Mouse (Mus musculus) telencephalon, adult 2 months (tissue): ENCODE data around the gene Noxred1.
"Not testable (repeated sequence)": the region's sequence is repeated elsewhere in the genome, so short reads cannot be mapped to it uniquely, and the experiment has no call there.

Source experiments
- DNase-seq: peaks from one replicate; pipeline ENCODE4 v3.0.0-alpha.2; 2011; ENCODE audit warnings: low read depth, low spot score

Noxred1 gene

DNA sequence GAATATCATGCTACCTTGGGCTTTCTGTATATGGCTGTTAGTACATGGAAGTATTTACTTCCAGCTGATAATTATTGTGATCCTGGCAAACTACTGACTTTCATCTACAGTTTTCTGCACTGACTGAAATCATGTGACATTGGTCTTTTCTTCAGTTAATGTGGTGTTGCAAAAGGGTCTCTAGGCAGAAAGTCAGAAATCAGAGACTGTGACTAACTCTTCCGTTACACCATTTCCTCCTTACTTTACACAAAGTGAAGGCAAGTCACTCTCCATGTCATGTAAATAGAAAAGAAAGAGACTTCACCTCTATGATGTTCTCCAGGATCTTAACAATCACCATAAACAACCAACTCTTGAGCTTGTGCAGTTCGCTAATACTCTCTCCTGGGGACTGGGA, 8.9 kb downstream of the Noxred1 start:
- no peak for DNase-seq

DNA sequence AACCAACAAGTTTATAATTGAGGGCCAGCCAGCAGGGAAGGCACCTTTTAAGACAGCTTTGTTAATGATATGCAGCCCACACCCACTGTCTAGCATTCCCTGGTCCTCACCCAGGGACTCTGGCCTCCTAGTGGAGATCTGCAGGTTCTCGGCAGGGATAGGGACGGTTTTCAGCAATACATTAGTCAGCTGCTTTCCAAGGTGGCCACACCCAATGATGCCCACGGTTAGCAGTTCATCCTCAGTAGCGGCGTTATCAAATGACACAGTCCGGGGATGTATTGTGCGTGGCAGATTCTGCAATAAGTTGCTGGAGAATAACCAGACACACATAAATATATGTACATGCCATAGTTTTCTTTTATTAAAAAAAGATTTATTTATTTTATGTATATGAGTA, 11.7 kb downstream of the Noxred1 start:
- no peak for DNase-seq

DNA sequence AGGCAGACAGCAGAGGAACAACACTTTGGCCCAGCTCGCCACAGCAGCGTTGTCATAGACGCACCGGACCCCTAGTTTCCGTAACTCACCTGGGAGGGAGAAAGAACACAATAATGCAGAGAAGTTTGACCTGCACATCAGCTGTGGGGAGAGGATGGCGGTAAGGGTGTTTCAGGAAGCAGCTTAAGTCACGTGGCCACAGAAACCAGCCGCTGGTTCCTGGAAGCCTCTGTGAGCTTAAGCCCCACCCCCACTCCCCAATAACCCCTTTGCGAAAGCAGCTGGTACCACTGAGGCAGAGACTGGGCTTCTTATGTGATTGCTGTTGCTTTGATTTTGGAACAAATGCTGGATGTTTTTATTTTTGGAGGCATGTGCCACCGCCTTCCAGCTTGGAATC, 13.6 kb downstream of the Noxred1 start:
- DNase-seq = no peak

DNA sequence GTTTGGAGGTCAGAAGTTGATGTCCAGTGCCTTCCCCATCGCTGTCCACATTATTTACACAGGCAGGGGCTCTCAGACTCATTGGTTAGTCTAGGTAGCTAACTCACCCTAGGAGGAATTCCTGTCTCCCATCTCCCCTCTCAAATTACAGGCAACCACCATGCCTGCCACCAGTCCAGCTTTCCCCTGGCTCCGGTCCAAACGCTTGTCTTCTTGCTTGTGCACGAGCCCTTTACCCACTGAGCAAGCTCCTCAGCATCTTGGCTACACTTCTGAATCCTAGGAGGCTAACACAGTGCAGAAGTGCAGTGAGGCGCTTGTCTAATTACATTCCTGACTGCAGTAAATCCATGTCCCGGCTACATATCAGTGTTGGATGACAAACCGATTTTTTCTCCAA, 19.2 kb downstream of the Noxred1 start:
- no peak for DNase-seq

DNA sequence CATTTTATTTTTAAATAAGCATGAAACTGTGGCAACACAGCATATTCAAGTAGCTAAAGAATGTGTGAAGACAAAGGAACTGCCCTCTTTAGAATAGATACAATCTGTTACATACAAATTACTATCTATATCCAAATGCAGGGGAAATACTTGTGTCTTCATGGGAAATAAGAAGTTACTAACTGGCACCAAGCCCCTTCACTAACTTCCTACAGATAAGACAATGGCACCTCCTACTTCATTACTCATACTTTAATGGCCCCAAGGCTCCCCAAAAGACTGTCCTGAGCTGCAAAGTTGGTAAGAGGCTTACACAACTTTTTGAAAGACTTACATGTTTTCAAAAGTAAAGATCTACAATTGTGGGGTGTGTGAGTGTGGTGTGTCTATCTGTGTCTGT, 20.9 kb downstream of the Noxred1 start:
- DNase-seq = no peak

DNA sequence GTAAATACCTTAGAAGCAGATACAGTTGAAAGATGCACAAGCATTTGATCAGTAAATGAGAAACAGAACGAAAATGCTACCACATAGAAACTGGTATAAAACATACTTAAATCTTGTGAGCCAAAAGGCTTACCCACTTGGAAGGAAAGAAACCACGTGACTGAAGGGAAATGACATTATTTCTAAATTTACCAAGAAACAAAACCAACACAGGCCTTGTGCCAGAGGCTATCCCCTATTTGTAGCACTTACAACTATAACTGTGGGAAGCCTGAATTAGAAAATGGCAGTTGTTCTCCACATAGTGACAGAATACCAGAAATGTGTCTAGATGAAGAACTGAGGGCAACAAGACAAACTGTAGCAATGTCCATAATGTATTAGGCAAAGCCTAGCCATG, 22.5 kb downstream of the Noxred1 start:
- DNase-seq = no peak

DNA sequence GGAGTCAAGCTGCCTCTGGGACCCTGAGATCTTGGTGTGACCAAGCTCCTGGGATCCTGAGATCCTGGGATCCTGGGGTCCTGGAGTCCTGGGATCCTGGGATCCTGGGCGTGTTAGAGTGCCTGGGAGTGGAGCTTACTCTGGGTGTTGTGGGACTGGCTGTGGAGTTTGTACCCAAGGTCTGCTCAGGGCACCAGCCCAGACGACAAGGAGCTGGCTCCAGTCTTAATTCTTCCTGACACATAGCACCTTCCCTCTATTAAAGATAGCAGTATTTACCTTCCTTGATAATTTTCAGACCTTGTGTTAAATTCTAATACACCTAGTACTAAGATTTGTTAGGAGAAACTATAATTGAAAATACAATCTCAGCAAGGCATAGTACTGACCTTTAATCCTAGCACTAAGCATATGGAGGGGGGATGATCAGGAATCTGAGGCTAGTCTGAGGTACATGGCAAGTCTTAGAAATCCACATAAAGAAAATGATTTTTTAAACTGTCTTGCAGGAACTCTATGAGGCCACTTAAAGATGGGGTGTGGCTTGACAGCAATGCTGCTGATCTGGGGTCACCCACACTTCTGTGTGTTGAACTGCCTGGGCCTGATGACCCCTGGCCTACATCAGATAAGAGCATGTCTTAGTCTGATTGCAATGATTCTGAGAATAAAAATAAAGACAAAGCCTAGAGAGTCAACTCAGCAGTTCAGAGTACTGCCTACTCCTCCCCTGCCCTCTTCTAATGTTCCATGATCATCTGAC, 25.5 kb downstream of the Noxred1 start:
- DNase-seq = no peak

DNA sequence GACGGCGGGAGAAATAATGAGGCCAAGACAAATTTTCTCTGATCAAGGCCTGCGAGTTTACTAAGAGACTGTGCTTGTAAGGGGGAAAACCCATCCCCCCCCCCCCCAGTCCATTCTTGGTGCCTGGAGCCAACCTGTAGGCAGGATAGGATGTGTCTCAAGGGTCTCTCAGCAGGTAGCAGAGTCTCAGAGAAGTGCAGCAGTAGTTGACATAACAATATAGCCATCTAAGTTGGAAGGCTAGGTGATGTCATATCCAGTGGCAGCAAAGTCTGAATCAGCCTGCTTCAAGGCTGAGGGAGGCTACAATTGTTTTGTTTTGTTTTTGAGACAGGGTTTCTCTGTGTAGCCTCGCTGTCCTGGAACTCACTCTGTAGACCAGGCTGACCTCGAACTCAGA, 32.7 kb downstream of the Noxred1 start:
- not testable (repeated sequence) for DNase-seq

DNA sequence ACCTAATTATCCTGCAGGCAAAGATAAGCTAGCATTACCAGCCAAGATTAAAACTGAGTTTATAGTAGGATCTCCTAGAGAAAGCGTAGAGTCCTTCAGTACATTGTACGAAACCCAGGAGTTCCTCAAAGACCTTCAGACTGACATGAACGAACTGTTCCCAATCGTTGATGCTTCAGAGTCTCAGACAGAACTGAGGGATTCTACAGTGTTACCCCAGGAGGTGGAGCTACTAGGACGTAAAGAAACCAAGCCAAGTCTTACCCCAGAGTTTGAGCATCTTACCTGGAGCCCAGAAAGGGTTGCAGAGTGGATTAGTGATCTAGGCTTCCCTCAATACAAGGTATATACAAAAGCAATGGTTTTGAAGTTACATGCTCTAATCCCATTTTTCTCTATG, 36.8 kb downstream of the Noxred1 start:
- no peak for DNase-seq

DNA sequence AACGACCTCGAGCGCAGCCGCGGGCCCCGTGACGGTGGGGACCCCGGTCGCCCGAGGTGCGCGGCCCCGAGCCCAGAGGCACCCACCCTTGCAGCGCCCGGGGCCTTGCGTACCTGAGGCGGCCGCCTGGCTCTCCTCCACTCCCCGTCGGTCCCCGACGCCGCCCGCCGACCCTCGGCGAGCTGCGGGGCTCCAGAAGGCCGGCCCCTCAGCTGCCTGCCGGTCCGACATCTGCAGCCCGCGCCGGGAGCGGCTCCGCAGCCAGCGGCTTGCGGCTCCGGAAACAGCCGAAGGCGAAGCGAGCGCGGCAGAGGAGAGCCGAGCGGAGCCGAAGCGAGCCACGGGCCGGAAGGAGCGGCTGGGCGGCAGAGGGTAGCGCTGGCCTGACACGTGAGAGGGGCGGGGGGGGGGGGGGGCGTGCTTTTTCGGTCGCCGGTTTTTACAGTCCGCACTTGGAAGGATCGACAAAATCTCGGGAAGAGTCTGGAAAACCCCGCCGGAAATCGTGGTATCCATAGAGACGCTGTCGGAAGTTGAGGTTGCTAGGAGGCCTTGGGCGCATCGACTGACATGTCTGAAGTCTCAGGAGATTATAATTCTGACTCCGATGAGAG, 38.5 kb downstream of the Noxred1 start, which contains the start of gene Tmed8:
Gene Tmed8 (minus strand): TSS at position 482 of the 614 bp plus-strand sequence.
- peak; percentile 84 for DNase-seq

DNA sequence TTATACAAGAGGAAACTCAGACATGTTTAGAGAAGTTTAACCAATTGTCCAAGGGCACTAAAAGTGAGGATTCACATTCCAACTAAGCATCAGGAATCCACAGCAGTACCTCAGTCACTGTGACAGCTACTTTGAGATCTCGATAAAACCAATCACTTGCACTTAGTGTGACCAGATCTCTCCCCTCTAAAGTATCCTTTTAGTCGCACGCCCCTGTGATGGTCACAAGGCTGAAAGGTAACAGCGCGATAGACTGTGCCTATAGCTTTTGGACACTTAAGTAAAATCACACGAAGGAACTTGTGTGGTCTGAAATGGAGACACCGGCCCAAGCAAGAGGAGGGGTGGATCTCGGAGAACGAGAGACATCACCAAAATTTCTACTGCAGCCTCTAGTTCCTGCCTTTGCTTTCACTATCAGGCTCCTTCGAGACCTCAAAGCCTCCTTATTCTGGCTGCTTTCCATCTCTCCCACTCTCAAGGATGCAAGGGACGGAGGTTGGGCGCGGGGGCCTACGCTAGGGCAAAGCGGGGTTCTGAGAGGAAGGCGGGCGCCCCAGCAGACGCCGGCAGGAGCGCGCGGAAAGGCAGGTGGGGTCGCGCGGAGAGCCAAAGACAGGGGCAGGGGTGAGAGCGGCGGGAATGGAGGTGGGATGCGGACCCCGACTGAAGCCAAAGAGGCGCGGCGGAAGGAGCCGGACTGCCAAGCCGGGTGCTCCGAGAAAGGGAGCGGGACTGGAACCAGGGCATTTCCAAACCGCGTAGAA, 39.1 kb downstream of the Noxred1 start, which contains the start of gene Samd15:
Gene Samd15 (plus strand): TSS at position 518 of the 767 bp plus-strand sequence.
- DNase-seq = peak; percentile 17

DNA sequence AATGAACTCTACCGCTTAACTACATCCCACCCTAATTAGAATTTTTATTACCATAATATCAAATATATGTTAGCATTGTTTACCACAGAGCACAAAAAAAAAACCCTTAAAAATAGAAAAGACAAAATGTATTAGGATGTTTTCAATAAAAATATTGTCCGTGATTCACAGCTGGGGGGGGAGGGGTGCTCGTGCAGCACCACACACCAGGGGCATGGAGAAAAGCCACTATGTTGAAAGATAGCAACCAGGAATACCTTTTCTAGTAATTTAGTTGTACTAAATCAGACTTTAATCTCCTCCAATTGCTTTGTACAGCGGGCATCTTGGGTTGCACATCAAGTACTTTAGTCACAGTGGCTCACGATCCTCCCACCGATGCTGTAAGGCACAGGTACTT, 39.7 kb downstream of the Noxred1 start:
- no peak for DNase-seq

DNA sequence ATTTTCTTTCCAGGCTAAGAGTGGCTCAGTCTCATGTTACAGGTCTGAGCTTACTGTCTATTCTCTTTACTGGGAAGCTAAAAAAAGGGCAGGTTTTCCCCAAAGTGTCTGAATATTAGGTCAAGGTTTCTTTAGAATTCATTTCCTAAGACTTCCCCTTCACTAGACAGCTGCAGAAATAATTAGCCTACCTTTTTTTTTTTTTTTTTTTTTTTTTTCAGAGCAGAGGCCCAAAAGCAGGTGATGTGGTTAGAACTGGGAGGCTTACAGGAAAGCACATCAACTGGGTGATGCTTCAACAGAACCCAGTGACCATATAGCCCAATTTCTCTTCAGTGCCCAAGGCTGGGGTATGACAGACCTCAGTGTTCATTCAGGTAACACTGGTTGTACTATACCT, 42.2 kb downstream of the Noxred1 start:
- no peak for DNase-seq

DNA sequence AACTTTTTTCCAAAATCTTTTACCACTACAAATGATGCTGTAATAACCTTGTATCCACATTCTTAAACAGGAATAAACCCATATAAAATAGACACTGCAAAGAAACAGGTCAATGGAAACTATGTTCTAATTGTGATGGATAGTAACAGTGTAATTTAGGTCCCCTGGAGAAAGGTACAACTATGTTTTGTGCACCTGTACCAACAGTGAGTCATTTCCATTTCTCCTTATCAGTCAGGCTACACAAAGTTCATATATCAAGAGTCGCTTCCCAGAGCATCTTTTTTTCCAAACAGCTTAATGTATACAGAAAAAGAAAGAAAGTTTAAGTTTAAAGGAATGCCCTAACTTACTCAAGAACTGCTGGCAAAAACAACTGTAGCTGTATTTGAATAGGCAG, 43.5 kb downstream of the Noxred1 start:
- DNase-seq = no peak

DNA sequence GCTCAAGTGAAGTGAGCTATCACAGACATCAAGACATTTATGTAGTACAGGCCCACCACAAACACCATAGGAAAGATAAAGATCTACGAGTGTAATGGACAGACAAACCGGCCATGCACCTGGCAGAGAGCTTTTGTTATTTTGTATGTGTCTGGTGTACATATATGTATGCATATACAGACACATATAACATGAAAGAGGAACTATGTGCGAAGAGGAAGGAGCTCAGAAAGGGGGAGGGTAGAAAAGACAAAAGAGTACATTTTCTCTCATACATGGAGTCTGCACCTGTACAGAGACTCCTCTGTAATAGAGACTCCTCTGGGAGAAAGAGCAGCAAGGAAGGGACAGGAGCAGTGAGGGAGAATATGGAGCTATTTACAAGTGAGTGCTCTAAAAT, 45.5 kb downstream of the Noxred1 start:
- DNase-seq = no peak

DNA sequence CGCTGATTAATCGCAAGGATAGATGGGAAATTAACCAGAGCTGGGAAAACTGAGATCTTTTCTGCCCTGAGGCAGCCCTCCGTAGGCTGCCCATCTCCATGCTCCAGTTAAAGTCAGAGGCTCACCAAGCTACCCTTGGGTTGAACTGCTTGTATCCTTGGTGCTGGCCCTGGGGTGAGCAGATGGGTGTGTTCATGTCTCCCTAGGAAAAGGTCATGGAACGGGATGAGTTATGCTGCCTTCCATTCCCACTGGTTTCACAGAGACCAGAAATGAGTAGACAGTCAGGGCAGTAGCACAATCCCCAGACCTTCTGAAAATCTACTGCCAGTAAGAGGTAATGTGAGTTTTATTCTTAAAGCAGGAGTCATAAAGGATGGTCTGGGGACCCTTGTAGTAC, 60.9 kb downstream of the Noxred1 start:
- DNase-seq = no peak

DNA sequence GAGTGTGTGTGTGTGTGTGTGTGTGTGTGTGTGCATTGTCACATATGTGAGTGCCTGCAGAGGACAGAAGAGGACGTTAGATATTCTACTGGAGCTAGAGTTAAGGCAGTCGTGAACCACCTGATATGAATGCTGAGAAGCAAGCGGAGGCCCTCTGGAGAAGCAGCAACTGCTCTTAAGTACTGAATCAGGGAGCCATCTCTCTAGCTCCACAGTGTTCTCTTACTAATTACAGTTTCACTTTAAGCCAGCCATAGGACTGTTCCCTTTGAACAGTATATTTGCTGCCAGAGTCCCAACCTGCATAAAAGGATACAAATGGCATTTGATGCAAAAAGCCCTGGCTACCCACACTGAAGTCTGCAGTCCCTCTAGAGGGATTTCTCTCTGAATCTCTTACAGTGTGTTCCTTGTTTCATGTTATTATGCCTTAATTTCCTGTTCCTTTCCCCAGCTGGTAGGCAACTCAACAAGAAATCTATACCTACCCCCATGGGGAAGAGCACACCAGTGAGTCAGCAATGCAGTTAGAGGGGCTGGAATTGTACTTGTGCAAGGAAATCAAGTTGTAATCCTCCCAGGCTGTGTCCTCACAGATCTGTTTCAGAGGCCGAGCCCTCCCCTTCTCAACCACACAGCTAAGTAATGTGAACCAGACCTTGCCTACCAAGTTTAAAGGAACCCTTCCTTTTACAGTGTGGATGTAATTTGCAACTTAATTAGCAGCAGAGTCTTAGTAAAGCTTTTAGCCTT, 63.2 kb downstream of the Noxred1 start:
- DNase-seq = peak; percentile 21
